Mouse (Mus musculus) cortical plate, adult 2 months (tissue): ENCODE data around the gene Snph. TPM values are rescaled to one million over a fixed set of nuclear protein-coding genes. Genes with fewer than 3 reads are reported as not detected.
"Not testable (repeated sequence)": the region's sequence is repeated elsewhere in the genome, so short reads cannot be mapped to it uniquely, and the experiment has no call there.

ENCODE experiments used
- H3K27ac ChIP-seq: fragments of 200-500 bp; 2 replicates; pipeline ENCODE4 v1.5.1; 2012; ENCODE audit warnings: low read length, control low read depth, inconsistent platforms; ENCODE audit not compliant: insufficient read depth
- H3K4me1 ChIP-seq: fragments of 200-500 bp; 2 replicates; pipeline ENCODE4 v1.6.1; 2011; ENCODE audit warnings: low read length; ENCODE audit not compliant: control insufficient read depth, insufficient read depth
- H3K4me3 ChIP-seq: fragments of 200-500 bp; 2 replicates; pipeline ENCODE4 v1.5.1; 2011; ENCODE audit warnings: mild to moderate bottlenecking, low read length, control low read depth; ENCODE audit not compliant: insufficient read depth
- CTCF ChIP-seq: fragments of 200-500 bp; IDR thresholded peaks from 2 replicates; pipeline ENCODE4 v1.5.1; 2011; ENCODE audit warnings: mild to moderate bottlenecking, control low read depth, low read length; ENCODE audit not compliant: insufficient read depth; ENCODE audit errors: extremely low read depth
- POLR2A ChIP-seq: fragments of 200-500 bp; IDR thresholded peaks from 2 replicates; pipeline ENCODE4 v1.6.1; 2011; ENCODE audit warnings: mild to moderate bottlenecking, low read length, control low read depth; ENCODE audit not compliant: insufficient read depth; ENCODE audit errors: extremely low read depth
- polyA plus RNA-seq: library from polyadenylated mRNA; depleted of rRNA; stranded (reverse); fragments of >200 nt; gene quantifications from 2 replicates; pipeline ENCODE4 v1.2.3, GENCODE M21; 2012

Gene Snph
- polyA plus RNA-seq, 1 experiment, result 170 TPM

- no peak overlapping the region for H3K27ac ChIP-seq
- no peak overlapping the region; the same call in 1 of the 2 replicates for H3K4me3 ChIP-seq
- H3K4me1 ChIP-seq, result peaks cover 8% of the 10 kb centered on the region; the same call in 1 of the 2 replicates
- TF ChIP-seq POLR2A (no peak), CTCF (no peak)
These were observed 589 bp upstream of the Snph start for GRCm38 (mm10) chr2:151632982-151633381.

DNA sequence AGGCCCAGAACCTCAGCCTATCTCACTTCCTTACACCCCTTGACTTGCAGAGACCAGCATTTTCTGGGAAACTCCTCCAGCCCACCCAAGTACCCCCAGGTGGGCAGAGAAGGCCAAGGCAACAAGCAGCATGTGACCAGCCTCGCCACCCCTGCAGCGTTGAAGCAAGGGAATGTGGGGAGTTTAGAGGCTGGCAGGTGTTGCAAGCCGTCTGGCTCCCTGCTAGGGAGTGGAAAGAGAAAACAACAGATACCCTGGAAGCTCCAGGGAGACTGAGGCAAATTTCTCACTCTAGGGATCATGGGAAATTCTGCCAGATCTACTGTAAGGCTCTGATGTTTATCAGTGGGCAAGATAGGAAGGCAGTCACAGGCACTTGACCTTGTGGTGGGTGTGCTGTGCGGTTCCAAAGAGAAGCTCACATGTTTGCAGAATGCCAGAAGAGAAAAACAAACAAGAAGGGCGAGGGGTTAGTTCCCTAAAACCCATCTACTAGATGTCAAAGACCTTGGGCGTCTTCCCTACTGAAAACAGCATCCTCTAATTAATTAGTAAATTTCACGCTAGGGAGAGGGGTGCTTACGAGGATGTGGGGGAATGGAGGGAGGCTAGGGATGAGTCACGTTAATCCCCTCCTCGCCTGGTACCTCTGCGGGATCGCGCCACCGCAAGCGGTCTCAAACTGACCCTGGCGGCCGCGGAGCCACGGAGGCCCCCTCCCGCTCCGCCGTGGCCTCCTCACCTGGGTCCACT, 811 bp downstream of the Snph start:
- peak overlapping the region; percentile 47 for H3K4me3 ChIP-seq
- TF ChIP-seq CTCF, result no peak
- peak; percentile 35; the same call in 1 of the 2 replicates for TF ChIP-seq POLR2A
- H3K27ac ChIP-seq, result peak overlapping the region; percentile 95
- H3K4me1 ChIP-seq, result peaks cover 9% of the 10 kb centered on the region; the same call in 1 of the 2 replicates

DNA sequence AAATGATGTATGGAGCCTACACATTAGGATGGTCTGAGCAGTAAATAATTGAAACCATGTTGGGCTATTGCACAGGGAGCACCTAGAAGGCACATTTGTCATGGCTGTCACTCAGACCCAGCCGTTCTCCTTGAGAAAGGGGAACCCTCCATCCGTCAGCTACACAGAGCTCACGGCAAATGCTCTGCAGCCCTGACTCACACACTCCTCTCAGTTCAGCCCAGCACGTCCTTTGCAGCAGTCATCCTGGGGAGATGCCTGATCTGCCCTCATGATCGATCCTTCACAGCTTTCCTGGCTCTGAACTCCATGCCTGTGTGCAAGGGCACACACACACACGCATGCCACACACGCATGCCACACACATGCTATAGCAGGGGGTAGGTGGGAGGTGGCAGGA, 3.1 kb downstream of the Snph start:
- peaks cover 9% of the 10 kb centered on the region; the same call in 1 of the 2 replicates for H3K4me1 ChIP-seq
- peak overlapping the region; percentile 47 for H3K4me3 ChIP-seq
- peak overlapping the region; percentile 19 for H3K27ac ChIP-seq
- TF ChIP-seq CTCF (no peak), POLR2A (peak; percentile 75; the same call in 1 of the 2 replicates)

GRCm38 (mm10) chr2:151628011-151628410, 4.4 kb downstream of the Snph start:
- TF ChIP-seq POLR2A (no peak), CTCF (no peak)
- Histone ChIP-seq H3K4me3 (no peak overlapping the region; the same call in 1 of the 2 replicates), H3K27ac (no peak overlapping the region), H3K4me1 (peaks cover 9% of the 10 kb centered on the region; the same call in 1 of the 2 replicates)

- no peak overlapping the region for H3K4me3 ChIP-seq
- peaks cover 11% of the 10 kb centered on the region; the same call in 1 of the 2 replicates for H3K4me1 ChIP-seq
- no peak for TF ChIP-seq CTCF
- no peak for TF ChIP-seq POLR2A
- no peak overlapping the region for H3K27ac ChIP-seq
These were observed 6.1 kb downstream of the Snph start for GRCm38 (mm10) chr2:151626296-151626695.

DNA sequence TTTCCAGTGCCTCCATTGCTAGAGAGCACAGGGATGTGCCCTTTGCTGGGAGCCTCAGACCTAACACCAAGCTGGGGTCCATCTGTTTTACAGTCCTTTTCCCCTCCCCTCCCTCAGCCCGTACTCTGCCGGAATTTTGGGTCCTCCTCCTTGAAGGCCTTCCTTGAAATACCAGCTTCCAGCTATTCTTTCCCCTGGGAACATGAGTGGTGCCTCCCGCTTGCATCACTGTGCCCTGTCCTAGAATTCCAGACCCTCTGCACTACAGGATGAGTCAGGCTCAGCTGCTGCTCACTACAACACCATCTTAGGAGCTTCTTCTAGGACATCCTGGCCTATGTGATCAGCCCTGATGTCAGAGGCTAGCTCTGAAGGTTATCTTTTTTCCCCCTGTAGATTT, 8.6 kb downstream of the Snph start:
- no peak overlapping the region for H3K27ac ChIP-seq
- TF ChIP-seq CTCF (no peak), POLR2A (no peak)
- H3K4me3 ChIP-seq, result no peak overlapping the region
- H3K4me1 ChIP-seq, result peaks cover 6% of the 10 kb centered on the region; the same call in 1 of the 2 replicates

DNA sequence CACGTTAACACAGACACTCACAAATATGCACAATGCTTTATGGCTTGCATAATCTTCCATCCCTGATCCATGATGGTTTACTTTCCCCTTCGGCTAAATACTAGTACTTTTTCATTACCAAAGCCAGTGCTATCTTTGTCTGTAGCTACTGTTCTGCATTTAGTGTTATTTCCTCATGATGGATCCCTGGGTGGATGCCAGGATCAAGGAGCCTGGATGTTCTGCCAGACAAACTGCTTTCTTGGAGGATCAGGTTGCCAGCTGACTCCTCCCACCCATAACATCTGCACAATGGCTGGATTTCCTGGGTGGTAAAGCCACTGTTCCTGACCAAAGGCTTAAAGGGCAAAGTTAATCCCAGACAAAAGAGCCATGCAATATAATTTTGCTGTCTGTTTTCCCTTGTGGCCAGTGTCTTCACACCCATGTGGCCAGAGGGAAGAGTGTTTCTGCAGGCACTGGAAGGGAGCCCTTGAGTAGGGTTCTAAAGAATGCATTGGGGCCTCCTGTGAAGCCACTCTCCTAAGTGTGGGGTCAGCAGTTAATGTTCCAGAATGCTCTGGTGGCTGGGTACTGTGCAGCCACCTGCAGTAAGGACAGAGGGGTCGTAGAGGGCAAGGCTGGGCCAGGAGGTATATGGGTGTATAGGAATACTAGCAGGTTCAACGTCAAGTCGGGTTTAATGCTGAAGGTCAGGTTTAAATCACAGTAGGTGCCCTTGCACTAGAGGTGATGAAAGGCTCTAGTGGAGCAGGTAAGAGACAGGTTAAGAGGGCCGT, 15.7 kb downstream of the Snph start:
- TF ChIP-seq CTCF (no peak), POLR2A (no peak)
- no peak overlapping the region for H3K4me3 ChIP-seq
- peak overlapping the region; percentile 96 for H3K27ac ChIP-seq
- peaks cover 27% of the 10 kb centered on the region for H3K4me1 ChIP-seq

GRCm38 (mm10) chr2:151615779-151616178, 16.6 kb downstream of the Snph start:
- peaks cover 27% of the 10 kb centered on the region for H3K4me1 ChIP-seq
- not testable (repeated sequence) for H3K4me3 ChIP-seq, H3K27ac ChIP-seq

DNA sequence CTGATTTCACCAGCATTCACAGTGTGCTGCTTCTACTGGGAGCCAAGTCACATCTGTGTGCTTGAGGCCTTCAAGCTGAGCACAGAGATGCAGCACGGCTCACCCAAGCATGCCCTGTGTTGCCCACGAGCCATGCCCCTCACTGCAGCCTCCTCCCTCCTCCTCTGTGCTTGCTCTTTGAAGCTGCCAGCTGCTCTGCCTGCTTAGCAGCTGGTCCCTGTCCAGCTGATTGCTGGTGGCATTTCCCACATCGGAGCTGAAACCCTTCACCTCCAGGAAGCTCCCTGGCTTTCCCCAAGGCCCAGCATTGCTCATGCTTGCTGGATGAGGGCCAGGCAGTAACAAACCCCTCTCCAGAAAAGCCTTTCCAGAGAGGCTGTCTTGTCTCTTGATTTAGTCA, 22.4 kb downstream of the Snph start:
- no peak for TF ChIP-seq CTCF
- Histone ChIP-seq H3K27ac (0 out of 2 replicates have a peak overlapping the region, but pooled peaks have one; percentile 18), H3K4me1 (peaks cover 22% of the 10 kb centered on the region), H3K4me3 (no peak overlapping the region)
